Mouse (Mus musculus): ENCODE data around the gene Fancc. TPM values are rescaled to one million over a fixed set of nuclear protein-coding genes. Genes with fewer than 3 reads are reported as not detected.

The Fancc gene
- polyA plus RNA-seq, 2 experiments: 6.9 to 8.6 TPM

GRCm38 (mm10) chr13:63423060-63423459, 74.0 kb downstream of the Fancc start:
- H3K4me3 ChIP-seq (ENCODE audit: insufficient read depth in 1 of 2, low read depth in 2 of 2, low read length in 2 of 2): no peak overlapping the region
- no peak for ATAC-seq (ENCODE audit: insufficient read depth)
- H3K9ac ChIP-seq (replicated peaks): no peak overlapping the region
- H3K27me3 ChIP-seq (ENCODE audit: control insufficient read depth, insufficient read depth, low read length): no peaks in the 10 kb centered on the region
- no peaks in the 10 kb centered on the region for H3K36me3 ChIP-seq (replicated peaks; ENCODE audit: control insufficient read depth, insufficient read depth, low read depth)
- H3K4me2 ChIP-seq (ENCODE audit: low read depth): no peak overlapping the region
- DNase-seq (ENCODE audit: low read depth in 3 of 3, low spot score in 3 of 3): no peak
- H3K4me1 ChIP-seq (replicated peaks; ENCODE audit: control insufficient read depth in 2 of 2, insufficient read depth in 2 of 2, low read length in 1 of 2): no peaks in the 10 kb centered on the region
- TF ChIP-seq CTCF (IDR thresholded peaks at IDR 0.05; ENCODE audit: low read depth) (no peak), EP300 (IDR thresholded peaks at IDR 0.05; ENCODE audit: low read depth) (no peak)
- H3K27ac ChIP-seq: no peak overlapping the region
- WGBS (ENCODE audit: insufficient replicate concordance): 86% methylated on average over 2 of the region's 2 CpGs
- no peaks in the 10 kb centered on the region for H3K9me3 ChIP-seq (ENCODE audit: control insufficient read depth, low read length)

GRCm38 (mm10) chr13:63421225-63421624, 75.9 kb downstream of the Fancc start:
- no peaks in the 10 kb centered on the region for H3K4me1 ChIP-seq (replicated peaks; ENCODE audit: control insufficient read depth in 2 of 2, insufficient read depth in 2 of 2, low read length in 1 of 2)
- no peak overlapping the region for H3K4me3 ChIP-seq (ENCODE audit: insufficient read depth in 1 of 2, low read depth in 2 of 2, low read length in 2 of 2)
- no peak for DNase-seq (ENCODE audit: low read depth in 3 of 3, low spot score in 3 of 3)
- TF ChIP-seq CTCF (IDR thresholded peaks at IDR 0.05; ENCODE audit: low read depth) (no peak), EP300 (IDR thresholded peaks at IDR 0.05; ENCODE audit: low read depth) (no peak)
- no peak overlapping the region for H3K9ac ChIP-seq (replicated peaks)
- H3K4me2 ChIP-seq (ENCODE audit: low read depth): no peak overlapping the region
- no peaks in the 10 kb centered on the region for H3K9me3 ChIP-seq (ENCODE audit: control insufficient read depth, low read length)
- H3K27me3 ChIP-seq (ENCODE audit: control insufficient read depth, insufficient read depth, low read length): no peaks in the 10 kb centered on the region
- no peak for ATAC-seq (ENCODE audit: insufficient read depth)
- H3K36me3 ChIP-seq (replicated peaks; ENCODE audit: control insufficient read depth, insufficient read depth, low read depth): no peaks in the 10 kb centered on the region
- H3K27ac ChIP-seq: no peak overlapping the region

- Histone ChIP-seq H3K27me3 (ENCODE audit: control insufficient read depth, insufficient read depth, low read length) (no peaks in the 10 kb centered on the region), H3K4me3 (ENCODE audit: insufficient read depth in 1 of 2, low read depth in 2 of 2, low read length in 2 of 2) (no peak overlapping the region), H3K9me3 (ENCODE audit: control insufficient read depth, low read length) (no peaks in the 10 kb centered on the region), H3K4me2 (ENCODE audit: low read depth) (no peak overlapping the region), H3K4me1 (replicated peaks; ENCODE audit: control insufficient read depth in 2 of 2, insufficient read depth in 2 of 2, low read length in 1 of 2) (no peaks in the 10 kb centered on the region), H3K9ac (replicated peaks) (no peak overlapping the region), H3K27ac (no peak overlapping the region), H3K36me3 (replicated peaks; ENCODE audit: control insufficient read depth, insufficient read depth, low read depth) (no peaks in the 10 kb centered on the region)
- DNase-seq (ENCODE audit: low read depth in 3 of 3, low spot score in 3 of 3) (no peak), ATAC-seq (ENCODE audit: insufficient read depth) (no peak)
- WGBS (ENCODE audit: insufficient replicate concordance): 51% methylated on average over 2 of the region's 2 CpGs
- TF ChIP-seq EP300 (IDR thresholded peaks at IDR 0.05; ENCODE audit: low read depth) (no peak), CTCF (IDR thresholded peaks at IDR 0.05; ENCODE audit: low read depth) (0 out of 2 replicates have a peak, but pooled peaks have one; percentile 16)
These were observed 78.9 kb downstream of the Fancc start for GRCm38 (mm10) chr13:63418148-63418547.

- Histone ChIP-seq H3K4me2 (ENCODE audit: low read depth) (no peak overlapping the region), H3K36me3 (replicated peaks; ENCODE audit: control insufficient read depth, insufficient read depth, low read depth) (no peaks in the 10 kb centered on the region), H3K27me3 (ENCODE audit: control insufficient read depth, insufficient read depth, low read length) (no peaks in the 10 kb centered on the region), H3K9ac (replicated peaks) (no peak overlapping the region), H3K4me3 (ENCODE audit: insufficient read depth in 1 of 2, low read depth in 2 of 2, low read length in 2 of 2) (no peak overlapping the region), H3K4me1 (replicated peaks; ENCODE audit: control insufficient read depth in 2 of 2, insufficient read depth in 2 of 2, low read length in 1 of 2) (peaks cover 5 to 7% of the 10 kb centered on the region in 2 experiments), H3K27ac (no peak overlapping the region), H3K9me3 (ENCODE audit: control insufficient read depth, low read length) (no peaks in the 10 kb centered on the region)
- WGBS (ENCODE audit: insufficient replicate concordance): 64% methylated on average over 3 of the region's 3 CpGs
- DNase-seq (ENCODE audit: low read depth in 3 of 3, low spot score in 3 of 3) (no peak), ATAC-seq (ENCODE audit: insufficient read depth) (no peak)
- TF ChIP-seq EP300 (IDR thresholded peaks at IDR 0.05; ENCODE audit: low read depth) (no peak), CTCF (IDR thresholded peaks at IDR 0.05; ENCODE audit: low read depth) (no peak)
These were observed 80.3 kb downstream of the Fancc start for GRCm38 (mm10) chr13:63416824-63417223.

- Histone ChIP-seq H3K4me1 (replicated peaks; ENCODE audit: control insufficient read depth in 2 of 2, insufficient read depth in 2 of 2, low read length in 1 of 2) (peaks cover 28 to 36% of the 10 kb centered on the region in 2 experiments), H3K36me3 (replicated peaks; ENCODE audit: control insufficient read depth, insufficient read depth, low read depth) (no peaks in the 10 kb centered on the region), H3K27me3 (ENCODE audit: control insufficient read depth, insufficient read depth, low read length) (no peaks in the 10 kb centered on the region), H3K9me3 (ENCODE audit: control insufficient read depth, low read length) (no peaks in the 10 kb centered on the region), H3K4me2 (ENCODE audit: low read depth) (no peak overlapping the region), H3K9ac (replicated peaks) (no peak overlapping the region), H3K4me3 (ENCODE audit: insufficient read depth in 1 of 2, low read depth in 2 of 2, low read length in 2 of 2) (no peak overlapping the region), H3K27ac (no peak overlapping the region)
- TF ChIP-seq CTCF (IDR thresholded peaks at IDR 0.05; ENCODE audit: low read depth) (no peak), EP300 (IDR thresholded peaks at IDR 0.05; ENCODE audit: low read depth) (no peak)
- ATAC-seq (ENCODE audit: insufficient read depth) (no peak), DNase-seq (ENCODE audit: low read depth in 3 of 3, low spot score in 3 of 3) (no peak)
- 85% methylated on average over 4 of the region's 4 CpGs for WGBS (ENCODE audit: insufficient replicate concordance)
These were observed 84.4 kb downstream of the Fancc start for GRCm38 (mm10) chr13:63412662-63413061.
